ENCODE assay signal across 8 mouse cellular contexts in genomic region chr1:84581812-84582211, GRCm38 (mm10).
DNase-seq lines count a peak whose midpoint lies in the region; ATAC-seq and TF ChIP-seq lines count a peak whose summit lies in the region.

No protein-coding gene starts in this region.

- no peak overlapping the region for H3K9ac ChIP-seq in forebrain, embryonic 11.5 days (ENCODE audit: low read length)
- H3K9ac ChIP-seq in heart, embryonic 11.5 days (ENCODE audit: low read depth, low read length), result no peak overlapping the region

- 53% methylated on average over 2 of the region's 2 CpGs for WGBS in forebrain, embryonic 11.5 days
- WGBS in heart, embryonic 11.5 days (ENCODE audit: insufficient replicate concordance), result 46% methylated on average over 2 of the region's 2 CpGs
- WGBS in small intestine, adult 2 months, result 49% methylated on average over 2 of the region's 2 CpGs

- no peaks in the 10 kb centered on the region for H3K9me3 ChIP-seq in forebrain, embryonic 11.5 days (ENCODE audit: control insufficient read depth, low read length)
- no peaks in the 10 kb centered on the region for H3K9me3 ChIP-seq in heart, embryonic 11.5 days (replicated peaks; ENCODE audit: control insufficient read depth, low read length)

- DNase-seq in Muller cell, postnatal 12 days (ENCODE audit: inconsistent ontology term), result peak; percentile 65
- DNase-seq in forebrain, embryonic 11.5 days (ENCODE audit: low spot score), result peak; percentile 72
- DNase-seq in kidney, postnatal 4 days, result peak; percentile 81 to 82
- peak; percentile 63 for DNase-seq in lung, postnatal 14 days
- no peak for DNase-seq in T-cell, adult 2 months (ENCODE audit: low spot score)

- H3K36me3 ChIP-seq in forebrain, embryonic 11.5 days (ENCODE audit: control insufficient read depth, insufficient read depth, low read length), result no peaks in the 10 kb centered on the region
- H3K36me3 ChIP-seq in heart, embryonic 11.5 days (ENCODE audit: control insufficient read depth, insufficient read depth, low read length), result no peaks in the 10 kb centered on the region
- no peaks in the 10 kb centered on the region for H3K36me3 ChIP-seq in small intestine, adult 2 months (ENCODE audit: control insufficient read depth, insufficient read depth, low read length)

- H3K27me3 ChIP-seq in forebrain, embryonic 11.5 days (ENCODE audit: control insufficient read depth, insufficient read depth, low read length), result no peaks in the 10 kb centered on the region
- no peaks in the 10 kb centered on the region for H3K27me3 ChIP-seq in heart, embryonic 11.5 days (ENCODE audit: control insufficient read depth, insufficient read depth, low read length)
- H3K27me3 ChIP-seq in small intestine, adult 2 months (ENCODE audit: control insufficient read depth, insufficient read depth, low read length), result no peaks in the 10 kb centered on the region

- no peak overlapping the region for H3K4me2 ChIP-seq in forebrain, embryonic 11.5 days (ENCODE audit: low read depth, low read length, severe bottlenecking)
- no peak overlapping the region for H3K4me2 ChIP-seq in heart, embryonic 11.5 days

- TF ChIP-seq POLR2A in bone marrow macrophage, adult 2 months (IDR thresholded peaks at IDR 0.05; ENCODE audit: borderline replicate concordance, low read depth, low read length), result no peak
- no peak for TF ChIP-seq POLR2A in small intestine, adult 2 months (IDR thresholded peaks at IDR 0.05; ENCODE audit: low read depth, low read length)

- H3K4me3 ChIP-seq in bone marrow macrophage, adult 2 months (ENCODE audit: insufficient read depth, low read length), result no peak overlapping the region
- H3K4me3 ChIP-seq in forebrain, embryonic 11.5 days (ENCODE audit: low read depth, low read length), result no peak overlapping the region
- H3K4me3 ChIP-seq in heart, embryonic 11.5 days (ENCODE audit: low read depth, low read length), result no peak overlapping the region
- no peak overlapping the region for H3K4me3 ChIP-seq in small intestine, adult 2 months (ENCODE audit: low read depth, low read length)

- peak; percentile 67 for TF ChIP-seq CTCF in bone marrow macrophage, adult 2 months (IDR thresholded peaks at IDR 0.05; ENCODE audit: low read depth, low read length)
- peak; percentile 40; the same call in 1 of the 2 replicates for TF ChIP-seq CTCF in small intestine, adult 2 months (IDR thresholded peaks at IDR 0.05; ENCODE audit: extremely low read depth, insufficient read length, insufficient replicate concordance, low read depth, low read length)

- 0 out of 2 replicates have a peak, but pooled peaks cover 2% of the 10 kb centered on the region for H3K4me1 ChIP-seq in bone marrow macrophage, adult 2 months (ENCODE audit: control insufficient read depth, insufficient read depth, low read length)
- H3K4me1 ChIP-seq in forebrain, embryonic 11.5 days (replicated peaks; ENCODE audit: control insufficient read depth, insufficient read depth, low read length), result peaks cover 4% of the 10 kb centered on the region; the same call in 1 of the 2 replicates
- H3K4me1 ChIP-seq in heart, embryonic 11.5 days (ENCODE audit: control insufficient read depth, insufficient read depth, low read length), result no peaks in the 10 kb centered on the region; the same call in 1 of the 2 replicates
- no peaks in the 10 kb centered on the region for H3K4me1 ChIP-seq in small intestine, adult 2 months (ENCODE audit: control insufficient read depth, insufficient read depth, insufficient read length, low read length)

- H3K27ac ChIP-seq in bone marrow macrophage, adult 2 months (ENCODE audit: insufficient read depth, low read depth, low read length), result no peak overlapping the region
- no peak overlapping the region for H3K27ac ChIP-seq in forebrain, embryonic 11.5 days (ENCODE audit: low read depth, low read length)
- H3K27ac ChIP-seq in heart, embryonic 11.5 days (ENCODE audit: low read depth, low read length), result no peak overlapping the region
- no peak overlapping the region for H3K27ac ChIP-seq in small intestine, adult 2 months (ENCODE audit: insufficient read depth, low read depth, low read length)

- ATAC-seq in forebrain, embryonic 11.5 days (replicated peaks; ENCODE audit: low FRiP score), result peak; percentile 40; the same call in 1 of the 2 replicates
- ATAC-seq in heart, embryonic 11.5 days (replicated peaks; ENCODE audit: insufficient number of reproducible peaks, low FRiP score, low TSS enrichment), result 0 out of 2 replicates have a peak, but pooled peaks have one; percentile 36
